Mouse (Mus musculus) heart, embryonic 10.5 days (tissue): Measurements from ENCODE around the gene Mia2. TPM values are rescaled to one million over a fixed set of nuclear protein-coding genes. Genes with fewer than 3 reads are reported as not detected.
"Not testable (repeated sequence)": the region's sequence is repeated elsewhere in the genome, so short reads cannot be mapped to it uniquely, and the experiment has no call there.

ENCODE experiments used
- DNase-seq: peaks from one replicate; pipeline ENCODE4 v3.0.0-alpha.2; 2017; ENCODE audit warnings: low spot score
- H3K27ac ChIP-seq: fragments of 300-500 bp; sonication (generic); 2 replicates; pipeline ENCODE4 v1.5.1; 2016; ENCODE audit warnings: mild to moderate bottlenecking
- H3K27me3 ChIP-seq: fragments of 300-500 bp; sonication (generic); 2 replicates; pipeline ENCODE4 v1.6.1; 2016; ENCODE audit warnings: mild to moderate bottlenecking; ENCODE audit not compliant: poor library complexity, insufficient read depth, severe bottlenecking
- H3K36me3 ChIP-seq: fragments of 300-500 bp; sonication (generic); 2 replicates; pipeline ENCODE4 v1.6.1; 2016; ENCODE audit warnings: mild to moderate bottlenecking, moderate library complexity
- H3K4me1 ChIP-seq: fragments of 300-500 bp; sonication (generic); 2 replicates; pipeline ENCODE4 v1.6.1; 2016; ENCODE audit warnings: mild to moderate bottlenecking
- H3K4me3 ChIP-seq: fragments of 300-500 bp; sonication (generic); 2 replicates; pipeline ENCODE4 v1.5.1; 2016; ENCODE audit warnings: mild to moderate bottlenecking, moderate library complexity
- H3K9me3 ChIP-seq: fragments of 300-500 bp; sonication (generic); 2 replicates; pipeline ENCODE4 v1.6.1; 2016; ENCODE audit warnings: mild to moderate bottlenecking, moderate library complexity
- WGBS: fragments of 180-500 bp; shearing (Covaris S2); methylation state at CpG from one replicate; pipeline ENCODE4 v1.1.7; 2016; 5-methylcytosine and 5-hydroxymethylcytosine counted together
- polyA plus RNA-seq: library from polyadenylated mRNA; unstranded; fragments of >200 nt; fragmentation: Nextera tagmentation; extraction: Ambion mirVana; gene quantifications from 2 replicates; pipeline ENCODE4 v1.2.1, GENCODE M21; 2016

The Mia2 gene
- 38.0 and 50.8 TPM in 2 replicates for polyA plus RNA-seq

- DNase-seq = no peak
- no peaks in the 10 kb centered on the region for H3K36me3 ChIP-seq
- H3K4me1 ChIP-seq = no peaks in the 10 kb centered on the region
- H3K4me3 ChIP-seq = no peak within 1 kb of the TSS
- H3K27me3 ChIP-seq = no peaks in the 10 kb centered on the region
- H3K9me3 ChIP-seq = no peaks in the 10 kb centered on the region
- no peak within 1 kb of the TSS for H3K27ac ChIP-seq
- WGBS = 80% methylated on average over 19 of the region's 19 CpGs
Observed at GRCm38 (mm10) chr12:59095104-59096025, at the start of gene Mia2. Mia2 (plus strand) TSS chr12:59095799.

- Histone ChIP-seq H3K4me3 (no peak overlapping the region), H3K27ac (no peak overlapping the region), H3K4me1 (no peaks in the 10 kb centered on the region), H3K36me3 (peaks cover 58% of the 10 kb centered on the region), H3K27me3 (no peaks in the 10 kb centered on the region), H3K9me3 (no peaks in the 10 kb centered on the region)
- 88% methylated on average over 3 of the region's 3 CpGs for WGBS
- no peak for DNase-seq
Observed at GRCm38 (mm10) chr12:59052470-59052869, 43.1 kb upstream of the Mia2 start.

GRCm38 (mm10) chr12:59053166-59053565 lies 42.4 kb upstream of the Mia2 start:
- Histone ChIP-seq H3K9me3 (no peaks in the 10 kb centered on the region), H3K4me3 (no peak overlapping the region), H3K4me1 (no peaks in the 10 kb centered on the region), H3K27ac (no peak overlapping the region), H3K36me3 (peaks cover 56% of the 10 kb centered on the region), H3K27me3 (no peaks in the 10 kb centered on the region)
- WGBS = 76% methylated on average over 5 of the region's 5 CpGs
- DNase-seq = no peak

GRCm38 (mm10) chr12:59053976-59054375 lies 41.6 kb upstream of the Mia2 start:
- no peaks in the 10 kb centered on the region for H3K27me3 ChIP-seq
- no peaks in the 10 kb centered on the region for H3K9me3 ChIP-seq
- DNase-seq = no peak
- H3K4me3 ChIP-seq = no peak overlapping the region
- peaks cover 53% of the 10 kb centered on the region for H3K36me3 ChIP-seq
- H3K4me1 ChIP-seq = no peaks in the 10 kb centered on the region
- H3K27ac ChIP-seq = no peak overlapping the region

GRCm38 (mm10) chr12:59055196-59055850 lies 40.3 kb upstream of the Mia2 start:
- 67% methylated on average over 4 of the region's 4 CpGs for WGBS
- Histone ChIP-seq H3K36me3 (peaks cover 48% of the 10 kb centered on the region), H3K9me3 (no peaks in the 10 kb centered on the region), H3K27ac (no peak overlapping the region), H3K4me1 (peaks cover 3% of the 10 kb centered on the region; the same call in 1 of the 2 replicates), H3K4me3 (no peak overlapping the region), H3K27me3 (no peaks in the 10 kb centered on the region)
- DNase-seq = no peak

GRCm38 (mm10) chr12:59056222-59056621 lies 39.4 kb upstream of the Mia2 start:
- Histone ChIP-seq H3K9me3 (no peaks in the 10 kb centered on the region), H3K4me1 (peaks cover 4% of the 10 kb centered on the region; the same call in 1 of the 2 replicates), H3K27ac (no peak overlapping the region), H3K4me3 (no peak overlapping the region), H3K27me3 (no peaks in the 10 kb centered on the region), H3K36me3 (peaks cover 48% of the 10 kb centered on the region)
- WGBS = 96% methylated on average over 11 of the region's 11 CpGs
- no peak for DNase-seq

GRCm38 (mm10) chr12:59058242-59058641 lies 37.4 kb upstream of the Mia2 start:
- 88% methylated on average over 5 of the region's 5 CpGs for WGBS
- H3K27ac ChIP-seq, DNase-seq, H3K4me1 ChIP-seq, H3K27me3 ChIP-seq, H3K9me3 ChIP-seq, H3K4me3 ChIP-seq: not testable (repeated sequence)
- H3K36me3 ChIP-seq = peaks cover 42% of the 10 kb centered on the region

GRCm38 (mm10) chr12:59060322-59060721 lies 35.3 kb upstream of the Mia2 start:
- H3K27ac ChIP-seq = peak overlapping the region; percentile 99
- peak overlapping the region; percentile 96 for H3K4me3 ChIP-seq
- peaks cover 4% of the 10 kb centered on the region; the same call in 1 of the 2 replicates for H3K4me1 ChIP-seq
- WGBS = 62% methylated on average over 4 of the region's 4 CpGs
- 0 out of 2 replicates have a peak, but pooled peaks cover 4% of the 10 kb centered on the region for H3K27me3 ChIP-seq
- no peaks in the 10 kb centered on the region for H3K9me3 ChIP-seq
- peaks cover 28% of the 10 kb centered on the region for H3K36me3 ChIP-seq
- no peak for DNase-seq

GRCm38 (mm10) chr12:59060993-59061595 lies 34.5 kb upstream of the Mia2 start, which contains the start of gene Trappc6b:
Trappc6b (minus strand) TSS chr12:59061472.
- peaks cover 7% of the 10 kb centered on the region; the same call in 1 of the 2 replicates for H3K4me1 ChIP-seq

GRCm38 (mm10) chr12:59064837-59065236 lies 30.8 kb upstream of the Mia2 start:
- H3K36me3 ChIP-seq = peaks cover 19% of the 10 kb centered on the region
- H3K27ac ChIP-seq = no peak overlapping the region
- H3K9me3 ChIP-seq = no peaks in the 10 kb centered on the region
- 86% methylated on average over 8 of the region's 8 CpGs for WGBS
- H3K27me3 ChIP-seq = 0 out of 2 replicates have a peak, but pooled peaks cover 4% of the 10 kb centered on the region
- H3K4me1 ChIP-seq = peaks cover 14% of the 10 kb centered on the region; the same call in 1 of the 2 replicates
- DNase-seq = no peak
- no peak overlapping the region for H3K4me3 ChIP-seq

More at GRCm38 (mm10) chr12:59060993-59061595, 34.5 kb upstream of the Mia2 start, which contains the start of gene Trappc6b:
- DNase-seq = peak; percentile 95
- Histone ChIP-seq H3K27me3 (0 out of 2 replicates have a peak, but pooled peaks cover 4% of the 10 kb centered on the region), H3K36me3 (peaks cover 23% of the 10 kb centered on the region), H3K27ac (peak within 1 kb of the TSS; percentile 99), H3K4me3 (peak within 1 kb of the TSS; percentile 96), H3K9me3 (no peaks in the 10 kb centered on the region)
- WGBS = under 1% methylated on average over 49 of the region's 49 CpGs

GRCm38 (mm10) chr12:59065776-59066175 lies 29.8 kb upstream of the Mia2 start:
- H3K9me3 ChIP-seq = no peaks in the 10 kb centered on the region
- H3K36me3 ChIP-seq = peaks cover 29% of the 10 kb centered on the region
- 59% methylated on average over 3 of the region's 3 CpGs for WGBS
- peaks cover 10% of the 10 kb centered on the region; the same call in 1 of the 2 replicates for H3K4me1 ChIP-seq
- peak overlapping the region; percentile 100; the same call in 1 of the 2 replicates for H3K27ac ChIP-seq
- H3K4me3 ChIP-seq = peak overlapping the region; percentile 99
- H3K27me3 ChIP-seq = 0 out of 2 replicates have a peak, but pooled peaks cover 4% of the 10 kb centered on the region
- no peak for DNase-seq

- peaks cover 10% of the 10 kb centered on the region; the same call in 1 of the 2 replicates for H3K4me1 ChIP-seq
- peak within 1 kb of the TSS; percentile 99 for H3K4me3 ChIP-seq
- peak within 1 kb of the TSS; percentile 100 for H3K27ac ChIP-seq
- DNase-seq = peak; percentile 99
- under 1% methylated on average over 43 of the region's 43 CpGs for WGBS
- H3K9me3 ChIP-seq = no peaks in the 10 kb centered on the region
- H3K27me3 ChIP-seq = 0 out of 2 replicates have a peak, but pooled peaks cover 4% of the 10 kb centered on the region
- peaks cover 37% of the 10 kb centered on the region for H3K36me3 ChIP-seq
Observed at GRCm38 (mm10) chr12:59066448-59067077, 29.0 kb upstream of the Mia2 start, which contains the start of gene Pnn. Pnn (plus strand) TSS chr12:59066884.
